Mouse (Mus musculus) kidney, postnatal 0 days (tissue): ENCODE results near the gene Aff3. TPM values are rescaled to one million over a fixed set of nuclear protein-coding genes. Genes with fewer than 3 reads are reported as not detected.

Experiments
- ATAC-seq: fragments of 200-750 bp; cut with Nextera tagmentation; replicated peaks from 2 replicates; pipeline ENCODE4 v1.8.0; 2017; ENCODE audit warnings: low read depth, moderate number of reproducible peaks, moderate TSS enrichment, moderate library complexity; ENCODE audit not compliant: low FRiP score
- DNase-seq: peaks from one replicate; pipeline ENCODE4 v3.0.0-alpha.2; 2016; ENCODE audit warnings: low spot score
- H3K27ac ChIP-seq: fragments of 300-500 bp; sonication (generic); 2 replicates; pipeline ENCODE4 v1.5.1; 2014; ENCODE audit warnings: mild to moderate bottlenecking
- H3K27me3 ChIP-seq: fragments of 300-500 bp; sonication (generic); 2 replicates; pipeline ENCODE4 v1.6.1; 2014; ENCODE audit warnings: low read length, mixed read lengths; ENCODE audit not compliant: insufficient read depth
- H3K36me3 ChIP-seq: fragments of 300-500 bp; sonication (generic); 2 replicates; pipeline ENCODE4 v1.6.1; 2014; ENCODE audit warnings: low read length, mixed read lengths; ENCODE audit not compliant: insufficient read depth
- H3K4me1 ChIP-seq: fragments of 300-500 bp; sonication (generic); replicated peaks from 2 replicates; pipeline ENCODE4 v1.6.1; 2014; ENCODE audit warnings: antibody characterized with exemption, low read length, mixed read lengths; ENCODE audit not compliant: insufficient read depth
- H3K4me2 ChIP-seq: fragments of 300-500 bp; sonication (generic); 2 replicates; pipeline ENCODE4 v1.6.1; 2014; ENCODE audit warnings: mild to moderate bottlenecking, low read length, moderate library complexity, mixed read lengths
- H3K4me3 ChIP-seq: fragments of 300-500 bp; sonication (generic); replicated peaks from 2 replicates; pipeline ENCODE4 v1.5.1; 2014; ENCODE audit warnings: low read depth, low read length
- H3K9ac ChIP-seq: fragments of 300-500 bp; sonication (generic); 2 replicates; pipeline ENCODE4 v1.6.1; 2014; ENCODE audit warnings: low read depth, low read length
- H3K9me3 ChIP-seq: fragments of 300-500 bp; sonication (generic); replicated peaks from 2 replicates; pipeline ENCODE4 v1.6.1; 2016; ENCODE audit warnings: low read length, inconsistent platforms, mixed read lengths
- CTCF ChIP-seq: IDR thresholded peaks from 2 replicates; pipeline ENCODE4 v1.5.1; 2016; ENCODE audit warnings: antibody characterized with exemption, low read depth, mild to moderate bottlenecking, moderate library complexity
- WGBS: fragments of 180-500 bp; shearing (Covaris S2); extraction: QIAGEN DNeasy Blood & Tissue Kit; methylation state at CpG from one replicate; pipeline ENCODE4 v1.1.7; 2014; 5-methylcytosine and 5-hydroxymethylcytosine counted together
- polyA plus RNA-seq: library from polyadenylated mRNA; unstranded; fragments of >200 nt; fragmentation: Nextera tagmentation; extraction: Ambion mirVana; gene quantifications from 2 replicates; pipeline ENCODE4 v1.2.1, GENCODE M21; 2015

The Aff3 gene
- polyA plus RNA-seq, 1 experiment from 2014 or later: 7.9 TPM

DNA sequence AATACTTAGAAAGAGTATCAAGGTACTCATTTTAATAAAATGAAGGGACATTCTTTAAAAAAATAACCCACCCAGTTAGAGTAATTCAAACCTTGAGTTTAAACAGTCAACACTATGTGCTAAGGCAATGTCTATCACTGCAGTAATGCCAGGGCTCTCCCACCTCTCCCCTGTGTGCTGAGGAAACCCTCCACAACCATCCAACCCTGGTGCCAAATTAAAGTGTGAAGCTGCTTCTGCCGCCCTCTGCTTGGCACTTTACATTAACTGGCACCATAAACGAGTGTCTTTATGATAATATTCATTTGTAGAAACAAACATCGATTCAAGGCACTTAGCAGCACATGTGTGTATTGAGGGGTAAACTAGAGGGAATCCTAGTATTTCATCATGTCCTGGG is 97.0 kb downstream of the Aff3 start:
- 75% methylated on average over 3 of the region's 3 CpGs for WGBS
- Histone ChIP-seq H3K27ac (no peak overlapping the region), H3K4me1 (no peaks in the 10 kb centered on the region), H3K27me3 (no peaks in the 10 kb centered on the region), H3K9ac (no peak overlapping the region), H3K4me2 (no peak overlapping the region), H3K9me3 (no peaks in the 10 kb centered on the region), H3K4me3 (no peak overlapping the region), H3K36me3 (no peaks in the 10 kb centered on the region)
- no peak for TF ChIP-seq CTCF
- no peak for DNase-seq
- ATAC-seq: no peak

DNA sequence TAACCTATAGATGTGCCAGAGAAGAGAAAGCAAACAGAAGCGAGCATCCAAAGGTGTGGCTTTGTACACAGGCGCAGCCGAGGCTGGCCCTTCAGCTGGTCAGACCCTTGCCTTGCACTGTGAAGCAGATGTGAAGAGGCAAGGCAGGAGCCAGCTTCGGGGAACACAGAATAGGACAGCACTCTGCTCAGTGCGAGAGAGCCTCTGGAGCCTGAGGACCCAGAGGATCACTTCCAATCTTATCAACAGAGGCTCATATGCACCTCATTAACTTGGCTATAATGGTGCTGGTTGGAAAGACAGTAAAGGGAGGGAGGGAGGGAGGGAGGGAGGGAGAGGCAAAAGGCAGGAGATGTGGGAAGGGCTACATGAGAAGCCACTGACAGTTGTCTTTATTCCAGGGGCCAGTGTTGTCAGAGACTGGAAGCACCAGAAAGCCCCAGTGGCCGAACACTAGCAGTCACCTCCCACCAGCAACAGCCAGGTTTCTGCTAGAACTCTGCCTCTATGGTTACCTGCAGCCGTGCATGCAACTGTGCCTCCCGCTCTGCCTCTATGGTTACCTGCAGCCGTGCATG is 98.6 kb downstream of the Aff3 start:
- Histone ChIP-seq H3K27ac (no peak overlapping the region), H3K36me3 (no peaks in the 10 kb centered on the region), H3K9ac (no peak overlapping the region), H3K4me1 (no peaks in the 10 kb centered on the region), H3K9me3 (no peaks in the 10 kb centered on the region), H3K4me3 (no peak overlapping the region), H3K4me2 (no peak overlapping the region), H3K27me3 (no peaks in the 10 kb centered on the region)
- peak; percentile 28 for DNase-seq
- WGBS: 44% methylated on average over 8 of the region's 9 CpGs
- no peak for TF ChIP-seq CTCF
- ATAC-seq: no peak

DNA sequence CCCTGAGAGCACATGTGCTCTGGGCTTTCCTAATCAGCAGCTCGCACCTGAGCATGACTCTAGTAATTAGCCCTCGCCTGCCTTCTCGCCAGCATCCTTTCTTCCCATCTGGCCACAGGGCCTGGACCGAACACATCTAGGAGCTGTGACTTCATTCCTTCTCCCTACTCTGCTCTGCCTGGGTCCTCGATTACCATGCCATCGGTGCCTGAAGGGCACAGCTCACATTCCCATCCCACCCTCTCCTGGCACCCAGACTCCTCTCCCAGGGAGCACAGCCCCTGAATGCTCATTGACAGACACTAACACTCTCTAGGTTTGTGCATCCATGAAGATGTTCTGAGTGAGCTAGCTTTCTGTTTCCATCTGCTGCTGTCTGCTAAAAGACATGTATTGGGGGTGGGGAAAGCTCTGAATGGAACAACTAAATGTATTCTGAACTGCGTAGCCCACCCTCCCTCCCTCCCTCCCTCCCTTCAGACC is 99.4 kb downstream of the Aff3 start:
- Histone ChIP-seq H3K9ac (no peak overlapping the region), H3K9me3 (no peaks in the 10 kb centered on the region), H3K4me3 (no peak overlapping the region), H3K36me3 (no peaks in the 10 kb centered on the region), H3K4me2 (no peak overlapping the region), H3K27ac (no peak overlapping the region), H3K4me1 (no peaks in the 10 kb centered on the region), H3K27me3 (no peaks in the 10 kb centered on the region)
- TF ChIP-seq CTCF: no peak
- ATAC-seq (no peak), DNase-seq (no peak)
- WGBS: 55% methylated on average over 7 of the region's 7 CpGs

DNA sequence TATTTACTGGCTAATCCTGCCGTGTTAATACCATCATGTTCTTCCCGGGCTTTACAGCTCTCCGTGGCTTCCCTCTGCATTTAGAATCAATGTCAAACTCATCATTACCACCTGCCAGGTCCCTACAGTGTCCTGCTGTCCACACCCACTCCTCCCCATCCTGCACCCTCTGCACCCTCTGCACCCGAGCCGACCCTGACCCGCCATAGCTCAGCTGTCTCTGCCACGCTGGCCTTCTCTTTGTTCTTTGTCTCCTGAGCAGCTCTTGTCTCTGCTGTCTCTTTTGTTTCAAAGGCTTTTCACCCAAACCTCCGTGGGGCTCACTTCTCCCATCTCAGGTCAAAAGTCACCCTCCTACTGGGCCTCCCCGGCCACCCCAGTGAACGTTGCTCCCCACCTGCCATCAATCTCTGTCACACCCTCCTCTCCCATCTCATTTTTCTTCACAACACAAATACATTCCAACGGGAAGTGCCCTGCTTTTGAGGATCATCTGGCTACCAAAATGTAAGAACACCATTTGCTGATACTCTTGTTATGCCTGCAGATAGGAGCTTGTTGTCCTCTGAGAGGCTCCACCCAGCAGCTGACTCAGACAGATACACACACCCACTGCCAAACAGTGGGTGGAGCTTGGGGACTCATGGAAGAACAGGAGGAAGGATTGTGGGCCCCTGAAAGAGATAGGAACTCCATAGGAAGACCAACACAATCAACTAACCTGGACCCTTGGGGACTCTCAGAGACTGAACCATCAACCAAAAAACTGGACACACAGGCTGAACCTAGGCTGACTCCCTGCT is 102.2 kb downstream of the Aff3 start:
- WGBS: 22% methylated on average over 11 of the region's 11 CpGs
- no peak overlapping the region for H3K4me2 ChIP-seq

DNA sequence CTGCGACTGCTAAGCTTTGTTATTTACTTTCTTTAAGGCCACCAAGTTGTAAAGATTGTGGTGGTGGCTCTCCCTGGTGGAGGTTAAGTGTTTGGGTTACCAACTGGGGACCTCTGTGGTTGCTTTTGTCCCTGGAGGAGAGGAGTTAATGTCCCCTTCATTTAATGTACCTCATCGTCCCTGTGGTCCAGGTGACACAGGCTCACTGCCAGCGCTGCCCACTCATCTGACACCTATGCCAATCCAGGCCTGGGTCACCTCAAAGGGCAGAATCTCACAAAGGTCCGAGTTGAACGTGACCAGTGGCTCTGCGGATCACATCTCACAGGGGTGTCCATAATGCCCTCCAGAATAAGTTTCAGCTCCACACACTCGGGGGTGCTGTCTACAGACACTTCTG is 103.4 kb downstream of the Aff3 start:
- no peak for DNase-seq

More for the DNA sequence above, 102.2 kb downstream of the Aff3 start:
- ATAC-seq (no peak), DNase-seq (no peak)
- no peak overlapping the region for H3K27ac ChIP-seq
- no peaks in the 10 kb centered on the region for H3K9me3 ChIP-seq
- no peaks in the 10 kb centered on the region for H3K36me3 ChIP-seq
- H3K9ac ChIP-seq: no peak overlapping the region
- TF ChIP-seq CTCF: no peak
- H3K4me3 ChIP-seq: no peak overlapping the region
- no peaks in the 10 kb centered on the region for H3K4me1 ChIP-seq
- no peaks in the 10 kb centered on the region for H3K27me3 ChIP-seq

DNA sequence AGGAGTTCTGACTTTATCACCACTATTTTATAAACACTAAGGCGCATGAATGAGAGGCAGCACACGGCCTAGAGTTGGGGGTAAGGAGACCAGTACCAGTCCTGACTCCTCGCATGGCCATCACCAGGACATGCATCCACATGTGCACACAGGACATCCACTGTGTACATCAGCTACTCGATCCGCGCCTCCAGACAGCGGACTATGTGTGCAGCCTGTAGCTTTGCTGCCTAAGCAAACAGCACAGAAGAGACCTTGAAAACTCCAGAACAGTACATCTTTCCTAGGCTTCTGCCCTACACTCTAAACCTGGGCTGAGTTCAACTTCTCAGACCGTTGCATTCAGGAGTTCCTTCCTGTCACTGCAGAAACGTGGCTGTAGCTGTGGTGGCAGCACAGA is 104.1 kb downstream of the Aff3 start:
- H3K27me3 ChIP-seq: no peaks in the 10 kb centered on the region
- no peaks in the 10 kb centered on the region for H3K36me3 ChIP-seq
- H3K27ac ChIP-seq: no peak overlapping the region
- 73% methylated on average over 9 of the region's 9 CpGs for WGBS
- no peaks in the 10 kb centered on the region for H3K4me1 ChIP-seq
- no peaks in the 10 kb centered on the region for H3K9me3 ChIP-seq
- DNase-seq: no peak
- no peak overlapping the region for H3K4me2 ChIP-seq
- H3K4me3 ChIP-seq: no peak overlapping the region
- no peak overlapping the region for H3K9ac ChIP-seq
- no peak for ATAC-seq
- TF ChIP-seq CTCF: no peak

More for the DNA sequence above, 103.4 kb downstream of the Aff3 start:
- Histone ChIP-seq H3K4me2 (no peak overlapping the region), H3K4me1 (no peaks in the 10 kb centered on the region), H3K36me3 (no peaks in the 10 kb centered on the region), H3K9me3 (no peaks in the 10 kb centered on the region), H3K27ac (no peak overlapping the region), H3K4me3 (no peak overlapping the region), H3K27me3 (no peaks in the 10 kb centered on the region), H3K9ac (no peak overlapping the region)
- 0 out of 2 replicates have a peak, but pooled peaks have one; percentile 19 for TF ChIP-seq CTCF
- WGBS: 53% methylated on average over 7 of the region's 7 CpGs
- no peak for ATAC-seq
